Mouse (Mus musculus): ENCODE data around the gene Sema3b.
A peak's percentile ranks its signal among the peaks of the same experiment; 100 is the strongest.

The Sema3b gene

GRCm38 (mm10) chr9:107633091-107633660, 24.1 kb upstream of the Sema3b start:
- DNase-seq (ENCODE audit: low read depth, low spot score), result no peak

- DNase-seq (ENCODE audit: low read depth, low spot score), result no peak
Observed at GRCm38 (mm10) chr9:107632478-107632877, 23.4 kb upstream of the Sema3b start.

- DNase-seq (ENCODE audit: low read depth, low spot score), result no peak
Observed at GRCm38 (mm10) chr9:107631861-107632260, 22.8 kb upstream of the Sema3b start.

- no peak for DNase-seq (ENCODE audit: low read depth, low spot score)
Observed at GRCm38 (mm10) chr9:107631311-107631826, 22.3 kb upstream of the Sema3b start.

DNA sequence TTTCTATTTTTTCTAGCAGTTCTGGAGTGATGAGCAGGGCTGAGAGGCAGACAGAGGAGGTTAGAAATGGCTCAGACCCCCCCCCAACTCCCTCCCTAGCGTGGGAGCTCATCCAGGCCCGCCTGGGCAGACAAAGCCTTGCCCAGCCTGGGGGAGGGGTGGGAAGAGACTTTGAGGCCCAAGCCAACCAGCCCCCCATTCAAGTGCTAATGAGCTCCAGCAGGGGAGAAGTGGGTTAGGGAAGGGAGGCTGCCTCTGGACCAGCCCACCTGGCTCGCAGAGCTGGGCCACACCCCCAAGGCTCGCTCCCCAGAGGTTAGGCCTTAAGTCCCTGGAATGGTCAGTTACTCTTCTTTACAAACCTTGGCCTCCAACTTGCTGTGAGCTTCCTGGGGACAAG, 21.5 kb upstream of the Sema3b start:
- no peak for DNase-seq (ENCODE audit: low read depth, low spot score)

- DNase-seq (ENCODE audit: low read depth, low spot score), result no peak
Observed at GRCm38 (mm10) chr9:107629901-107630425, 20.9 kb upstream of the Sema3b start.

DNA sequence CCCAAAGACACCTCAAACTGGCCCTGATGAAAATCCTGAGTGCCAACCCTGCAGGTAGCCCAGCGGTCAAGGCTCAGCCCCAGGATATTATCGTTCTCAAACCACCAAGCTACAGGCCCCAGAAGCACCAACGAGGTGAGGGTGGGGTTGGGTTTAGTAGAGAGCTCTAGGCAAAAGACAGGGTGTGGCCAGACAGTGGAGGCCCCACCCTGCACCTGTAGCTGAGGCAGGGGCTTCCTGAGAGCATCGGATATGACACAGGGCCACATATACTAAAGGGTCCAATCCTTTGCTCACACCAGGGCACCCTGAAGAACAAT, 20.3 kb upstream of the Sema3b start:
- DNase-seq (ENCODE audit: low read depth, low spot score), result no peak

DNA sequence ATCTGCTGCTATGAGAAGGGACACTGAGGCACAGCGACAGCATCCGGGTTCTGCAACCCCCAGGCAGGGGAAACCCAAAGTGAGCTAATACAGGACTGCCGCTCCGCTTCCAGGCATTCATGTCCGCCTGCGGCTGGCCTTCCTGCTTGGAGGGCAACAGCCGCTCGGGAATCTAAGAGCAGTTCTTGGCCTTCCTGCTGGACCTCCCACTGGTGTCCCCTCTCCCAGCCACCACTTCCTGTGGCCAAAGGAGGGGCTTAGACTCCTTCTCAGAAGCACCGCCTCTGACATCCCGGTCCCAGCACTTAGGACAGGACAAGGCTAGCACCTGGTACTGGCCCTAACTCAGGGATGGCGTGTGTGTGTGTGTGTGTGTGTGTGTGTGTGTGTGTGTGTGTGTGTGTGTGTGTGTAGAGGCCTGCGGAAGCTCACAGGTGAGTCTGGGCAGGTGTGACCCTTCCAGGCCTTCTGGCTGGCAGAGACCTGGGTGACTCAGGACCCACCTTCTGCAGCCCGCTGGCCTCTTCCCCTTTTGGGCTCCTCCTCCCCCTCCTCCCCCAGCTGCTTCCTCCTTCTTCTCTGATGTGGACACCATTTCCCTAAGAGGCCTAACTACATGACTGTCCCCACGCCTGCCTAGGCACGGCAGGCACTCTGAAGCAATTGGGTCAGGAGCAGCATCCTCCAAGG, 19.8 kb upstream of the Sema3b start:
- no peak for DNase-seq (ENCODE audit: low read depth, low spot score)

- no peak for DNase-seq (ENCODE audit: low read depth, low spot score)
Observed at GRCm38 (mm10) chr9:107627387-107628255, 18.6 kb upstream of the Sema3b start.

DNA sequence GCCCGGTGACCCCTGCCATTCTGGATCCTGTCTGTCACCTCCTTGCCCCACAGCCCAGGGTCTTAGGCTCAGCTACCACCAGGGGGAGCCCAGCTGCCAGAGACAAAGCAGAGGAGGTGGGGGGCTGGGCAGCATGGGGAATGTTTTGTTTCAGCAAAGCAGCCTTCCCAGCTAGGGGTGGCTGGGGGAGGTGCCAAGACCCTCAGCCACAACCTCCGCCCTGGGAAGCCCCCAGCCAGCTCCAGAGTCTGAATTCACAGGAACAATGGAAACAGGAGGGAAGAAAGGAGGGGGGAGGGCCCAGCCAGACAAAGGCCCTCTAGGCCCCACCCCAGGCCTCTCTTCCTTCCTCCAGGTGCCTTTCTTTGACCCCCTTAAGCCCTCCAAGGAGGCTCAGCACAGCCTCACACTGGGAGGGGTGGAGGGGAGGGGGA, 17.8 kb upstream of the Sema3b start:
- DNase-seq (ENCODE audit: low read depth, low spot score), result peak; percentile 79

GRCm38 (mm10) chr9:107626158-107626843, 17.3 kb upstream of the Sema3b start:
- DNase-seq (ENCODE audit: low read depth, low spot score), result no peak

DNA sequence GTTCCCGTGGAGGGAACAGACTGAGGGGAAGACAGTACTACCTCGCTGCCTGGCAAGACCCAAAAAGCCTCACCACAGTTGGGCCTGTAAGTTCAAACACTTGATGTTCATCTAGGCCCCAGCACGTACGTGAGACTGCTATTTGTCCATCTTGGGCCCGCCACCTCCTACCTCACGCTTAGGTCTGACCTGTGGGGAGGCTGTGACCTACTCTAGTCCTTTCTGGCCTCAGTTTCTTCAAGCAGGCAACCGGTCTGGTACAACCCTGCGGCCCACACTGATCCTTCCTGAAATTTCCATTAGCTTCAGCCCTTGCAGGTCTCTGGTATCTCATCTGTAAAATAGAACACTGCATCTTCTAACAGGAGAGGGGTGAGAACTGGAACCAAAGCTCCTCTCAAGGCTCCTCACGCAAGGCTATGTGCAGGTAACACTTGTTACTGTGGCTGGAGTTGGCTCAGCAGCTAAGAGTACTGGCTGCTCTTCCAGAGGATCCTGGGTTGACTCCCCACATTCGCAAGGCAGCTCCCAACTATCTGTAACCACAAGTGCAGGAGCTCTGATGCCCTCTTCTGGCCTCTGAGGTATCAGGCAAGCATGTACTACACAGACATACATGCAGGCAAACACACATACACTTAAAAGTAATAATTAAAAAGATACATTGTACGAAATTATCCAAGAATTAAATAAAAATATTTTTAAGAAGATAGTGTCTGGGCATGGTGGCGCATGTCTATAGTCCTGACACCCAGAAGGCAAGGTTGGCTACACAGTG, 16.5 kb upstream of the Sema3b start:
- DNase-seq (ENCODE audit: low read depth, low spot score), result no peak

DNA sequence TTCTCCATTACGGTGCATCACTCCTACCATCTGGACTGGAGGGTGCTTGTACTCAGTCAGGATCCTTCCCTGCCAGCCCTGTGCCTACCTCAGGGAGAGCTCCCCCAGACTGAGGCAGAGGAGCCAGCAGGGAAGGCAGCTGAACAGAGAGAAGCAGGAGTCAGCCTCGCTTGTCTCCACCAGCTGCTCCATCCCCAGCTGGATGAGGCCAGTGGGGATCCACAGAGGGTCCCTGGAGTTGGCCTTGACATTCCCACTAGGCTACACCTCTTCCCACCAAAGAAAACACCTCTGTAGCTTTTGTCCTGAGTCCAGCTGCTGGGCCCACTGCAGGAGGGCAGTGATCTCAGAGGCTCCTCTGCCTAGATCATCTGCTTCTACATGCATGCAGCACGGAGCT, 15.9 kb upstream of the Sema3b start:
- DNase-seq (ENCODE audit: low read depth, low spot score), result no peak

- no peak for DNase-seq (ENCODE audit: low read depth, low spot score)
Observed at GRCm38 (mm10) chr9:107624539-107624938, 15.5 kb upstream of the Sema3b start.

GRCm38 (mm10) chr9:107620954-107621353, 11.9 kb upstream of the Sema3b start:
- no peak for DNase-seq (ENCODE audit: low read depth, low spot score)

DNA sequence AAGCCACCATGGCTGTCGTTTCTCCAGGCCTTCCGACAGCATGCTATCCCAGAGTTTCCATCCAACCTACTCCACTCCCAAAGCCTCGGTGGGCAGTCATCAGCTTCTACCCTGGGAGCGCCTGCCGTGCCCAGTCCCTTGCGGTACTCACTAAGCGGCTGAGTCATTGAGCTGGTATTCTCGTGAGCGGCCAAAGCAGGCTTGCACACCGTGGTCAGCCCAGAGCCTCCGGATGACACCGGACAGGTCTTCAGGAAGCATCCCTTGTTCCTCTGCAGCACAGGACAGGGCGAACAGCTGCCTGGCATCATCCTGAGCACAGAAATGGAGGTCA, 10.5 kb upstream of the Sema3b start:
- no peak for DNase-seq (ENCODE audit: low read depth, low spot score)

DNA sequence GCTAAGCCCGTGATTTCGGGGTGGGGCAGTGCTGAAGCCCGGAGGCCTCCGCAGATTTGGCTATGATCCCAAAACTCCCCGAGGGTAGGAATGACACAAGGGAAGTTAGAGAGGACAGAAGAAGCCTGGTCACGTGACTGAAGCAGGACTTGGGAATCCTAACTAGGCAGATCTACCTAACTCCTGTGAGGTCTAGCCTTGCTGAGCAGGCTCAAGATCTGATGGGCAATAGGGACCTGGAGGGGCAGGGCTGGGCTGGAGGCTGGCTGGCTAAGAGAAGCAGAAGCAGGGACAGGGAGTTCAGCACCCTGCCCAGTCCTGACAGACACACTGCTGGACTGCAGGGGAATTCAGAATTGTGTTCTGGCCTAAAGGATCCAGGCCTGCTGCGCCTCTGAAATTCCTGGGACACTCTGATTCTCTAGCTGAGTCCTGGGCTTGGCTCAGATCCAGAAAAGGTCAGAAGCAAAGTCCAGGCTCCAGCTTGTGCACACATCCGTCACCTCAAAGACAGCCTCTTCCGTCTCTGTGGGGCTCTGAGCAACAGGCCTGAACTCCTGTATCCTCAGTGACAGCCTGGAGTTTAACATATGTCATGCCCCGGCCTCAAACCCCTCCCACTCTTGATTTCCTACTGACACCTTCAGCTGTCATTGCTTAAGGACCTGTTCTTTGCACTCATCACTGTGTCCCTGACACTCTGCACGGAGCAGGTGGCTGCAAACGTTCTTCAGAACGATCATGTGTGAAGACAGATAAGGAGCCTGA, 9.9 kb upstream of the Sema3b start:
- DNase-seq (ENCODE audit: low read depth, low spot score), result no peak

DNA sequence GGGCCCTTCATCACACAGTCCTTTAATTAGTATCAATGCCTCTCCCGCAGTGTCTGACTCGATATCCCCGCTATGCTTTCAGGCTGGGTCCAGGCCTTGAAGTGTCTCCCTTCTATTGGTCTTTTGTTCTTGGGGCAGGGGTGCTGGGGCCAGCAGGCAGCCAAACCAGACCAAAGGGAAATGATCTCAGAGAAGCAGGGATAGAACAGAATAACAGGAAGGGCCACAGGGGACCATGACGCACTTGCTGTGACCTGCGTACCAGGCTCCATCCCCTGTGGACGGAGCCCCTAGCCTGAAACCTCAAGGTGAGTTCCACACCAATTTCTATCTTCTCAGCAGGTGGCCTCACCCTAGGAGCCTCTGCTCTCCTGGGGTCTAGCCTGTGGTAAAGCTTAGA, 9.1 kb upstream of the Sema3b start:
- no peak for DNase-seq (ENCODE audit: low read depth, low spot score)

DNA sequence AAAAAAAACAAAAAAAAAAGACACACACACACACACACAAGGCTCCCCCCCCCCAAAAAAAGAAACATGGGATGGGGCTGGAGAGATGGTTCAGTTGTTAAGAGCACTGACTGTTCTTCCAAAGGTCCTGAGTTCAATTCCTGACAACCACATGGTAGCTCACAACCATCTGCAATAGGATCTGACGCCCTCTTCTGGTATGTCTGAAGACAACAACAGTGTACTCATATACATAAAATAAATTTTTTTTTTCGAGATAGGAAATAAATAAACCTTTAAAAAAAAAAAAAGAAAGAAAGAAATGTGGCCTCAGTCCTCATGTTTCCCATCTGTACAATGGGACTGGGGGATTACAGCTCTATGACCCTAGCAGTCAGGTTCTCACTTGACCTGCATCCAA, 8.4 kb upstream of the Sema3b start:
- no peak for DNase-seq (ENCODE audit: low read depth, low spot score)

DNA sequence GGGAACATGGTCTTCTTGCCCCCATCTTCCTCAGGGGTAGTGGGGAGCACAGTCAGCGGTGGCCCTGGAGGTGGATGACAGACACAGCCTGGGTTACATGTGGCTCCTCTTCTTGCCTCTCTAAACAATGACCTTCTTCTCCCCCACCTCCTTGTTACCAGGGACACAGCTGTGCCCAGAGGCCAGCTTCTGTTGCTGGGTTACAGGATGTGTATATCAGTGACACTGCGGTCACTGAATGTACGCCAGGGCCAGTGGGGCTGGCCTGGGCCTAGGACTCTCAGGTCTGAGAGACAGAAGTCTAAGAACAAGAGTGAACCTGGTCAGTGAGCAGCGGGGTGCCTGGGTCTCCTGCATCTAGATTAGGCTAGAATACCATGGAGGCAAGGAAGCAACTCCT, 6.0 kb upstream of the Sema3b start:
- DNase-seq (ENCODE audit: low read depth, low spot score), result no peak

Data from retina, postnatal 7 days (tissue).